Mouse (Mus musculus): ENCODE data around the gene Kif2b.

Gene Kif2b

GRCm38 (mm10) chr11:91577317-91577716, at the start of gene Kif2b:
TSS of gene Kif2b (minus strand) at chr11:91577558.
- no peak for DNase-seq

GRCm38 (mm10) chr11:91593088-91593487, 15.7 kb upstream of the Kif2b start:
- no peak for DNase-seq

GRCm38 (mm10) chr11:91576856-91577255, 502 bp downstream of the Kif2b start:
- DNase-seq: no peak

GRCm38 (mm10) chr11:91575406-91575805, 2.0 kb downstream of the Kif2b start:
- no peak for DNase-seq

- no peak for DNase-seq
Observed at GRCm38 (mm10) chr11:91574477-91574876, 2.9 kb downstream of the Kif2b start.

- no peak for DNase-seq
Observed at GRCm38 (mm10) chr11:91530737-91531136, 46.6 kb downstream of the Kif2b start.
